Mouse (Mus musculus): ENCODE results near the gene Egln2. TPM values are rescaled to one million over a fixed set of nuclear protein-coding genes. Genes with fewer than 3 reads are reported as not detected.

The Egln2 gene
- 37.2 and 43.2 TPM in 2 replicates for polyA plus RNA-seq (2014; fragmentation: Nextera tagmentation; extraction: Ambion mirVana)

GRCm38 (mm10) chr7:27166614-27167474, at the start of gene Egln2:
Egln2 (minus strand) TSS chr7:27166802.
- H3K36me3 ChIP-seq (ENCODE audit: control insufficient read depth, insufficient read depth, low read length), result peaks cover 5% of the 10 kb centered on the region; the same call in 1 of the 2 replicates
- ATAC-seq (ENCODE audit: low FRiP score) (peak; percentile 91), DNase-seq (ENCODE audit: low spot score) (peak; percentile 95)

DNA sequence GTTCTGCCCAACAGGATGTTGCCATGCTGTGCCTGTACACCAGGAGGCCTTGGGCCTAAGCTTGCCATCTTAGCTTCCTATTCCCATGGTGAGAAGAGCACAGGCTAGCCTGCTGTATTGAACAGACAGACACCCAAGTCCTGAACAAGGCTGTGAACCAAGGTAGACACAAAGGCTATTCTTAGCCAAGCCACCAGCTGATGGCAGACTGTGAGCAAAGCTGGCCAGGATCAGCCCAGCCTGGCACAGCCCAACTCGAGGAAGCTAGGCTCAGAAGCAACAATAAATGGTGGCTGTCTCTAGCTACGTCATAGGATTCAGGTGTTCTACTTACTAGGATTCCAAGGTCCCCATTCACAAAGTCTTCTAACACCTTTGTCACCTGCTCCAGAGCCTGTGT, 46.0 kb upstream of the Egln2 start:
- Histone ChIP-seq H3K4me2 (replicated peaks; ENCODE audit: low read depth, low read length) (no peak overlapping the region), H3K27me3 (ENCODE audit: control insufficient read depth, insufficient read depth, low read length) (no peaks in the 10 kb centered on the region), H3K9ac (ENCODE audit: low read depth, low read length) (no peak overlapping the region), H3K36me3 (ENCODE audit: control insufficient read depth, insufficient read depth, low read length) (peaks cover 6% of the 10 kb centered on the region), H3K27ac (ENCODE audit: low read depth, low read length) (no peak overlapping the region), H3K4me3 (ENCODE audit: low read depth, low read length) (no peak overlapping the region), H3K9me3 (ENCODE audit: control insufficient read depth, low read length) (no peaks in the 10 kb centered on the region), H3K4me1 (replicated peaks; ENCODE audit: control insufficient read depth, insufficient read depth, low read length) (no peaks in the 10 kb centered on the region)
- ATAC-seq (ENCODE audit: low FRiP score) (no peak), DNase-seq (ENCODE audit: low spot score) (no peak)
- 90% methylated on average over 2 of the region's 2 CpGs for WGBS

More at GRCm38 (mm10) chr7:27166614-27167474, at the start of gene Egln2:
- peaks cover 18% of the 10 kb centered on the region for H3K4me1 ChIP-seq (replicated peaks; ENCODE audit: control insufficient read depth, insufficient read depth, low read length)
- WGBS, result 2% methylated on average over 55 of the region's 61 CpGs
- peak within 1 kb of the TSS; percentile 98 for H3K27ac ChIP-seq (ENCODE audit: low read depth, low read length)
- no peaks in the 10 kb centered on the region for H3K27me3 ChIP-seq (ENCODE audit: control insufficient read depth, insufficient read depth, low read length)
- no peaks in the 10 kb centered on the region for H3K9me3 ChIP-seq (ENCODE audit: control insufficient read depth, low read length)
- H3K4me3 ChIP-seq (ENCODE audit: low read depth, low read length), result peak within 1 kb of the TSS; percentile 65
- peak within 1 kb of the TSS; percentile 60 for H3K9ac ChIP-seq (ENCODE audit: low read depth, low read length)
- peak within 1 kb of the TSS; percentile 46 for H3K4me2 ChIP-seq (replicated peaks; ENCODE audit: low read depth, low read length)

GRCm38 (mm10) chr7:27203730-27204449, 37.3 kb upstream of the Egln2 start:
- no peak overlapping the region for H3K27ac ChIP-seq (ENCODE audit: low read depth, low read length)
- H3K4me1 ChIP-seq (replicated peaks; ENCODE audit: control insufficient read depth, insufficient read depth, low read length), result no peaks in the 10 kb centered on the region
- no peak overlapping the region for H3K4me2 ChIP-seq (replicated peaks; ENCODE audit: low read depth, low read length)
- no peak overlapping the region for H3K9ac ChIP-seq (ENCODE audit: low read depth, low read length)
- ATAC-seq (ENCODE audit: low FRiP score), result no peak
- 94% methylated on average over 8 of the region's 8 CpGs for WGBS
- H3K27me3 ChIP-seq (ENCODE audit: control insufficient read depth, insufficient read depth, low read length), result no peaks in the 10 kb centered on the region
- no peaks in the 10 kb centered on the region; the same call in 1 of the 2 replicates for H3K36me3 ChIP-seq (ENCODE audit: control insufficient read depth, insufficient read depth, low read length)
- no peak for DNase-seq (ENCODE audit: low spot score)
- no peak overlapping the region for H3K4me3 ChIP-seq (ENCODE audit: low read depth, low read length)
- no peaks in the 10 kb centered on the region for H3K9me3 ChIP-seq (ENCODE audit: control insufficient read depth, low read length)

- DNase-seq (ENCODE audit: low spot score), result no peak
- no peaks in the 10 kb centered on the region for H3K27me3 ChIP-seq (ENCODE audit: control insufficient read depth, insufficient read depth, low read length)
- no peaks in the 10 kb centered on the region for H3K9me3 ChIP-seq (ENCODE audit: control insufficient read depth, low read length)
- H3K9ac ChIP-seq (ENCODE audit: low read depth, low read length), result no peak overlapping the region
- 92% methylated on average over 8 of the region's 8 CpGs for WGBS
- H3K4me1 ChIP-seq (replicated peaks; ENCODE audit: control insufficient read depth, insufficient read depth, low read length), result no peaks in the 10 kb centered on the region
- ATAC-seq (ENCODE audit: low FRiP score), result no peak
- peaks cover 2% of the 10 kb centered on the region; the same call in 1 of the 2 replicates for H3K36me3 ChIP-seq (ENCODE audit: control insufficient read depth, insufficient read depth, low read length)
- no peak overlapping the region for H3K27ac ChIP-seq (ENCODE audit: low read depth, low read length)
- H3K4me2 ChIP-seq (replicated peaks; ENCODE audit: low read depth, low read length), result no peak overlapping the region
- no peak overlapping the region for H3K4me3 ChIP-seq (ENCODE audit: low read depth, low read length)
Measured at GRCm38 (mm10) chr7:27198779-27199178, 32.2 kb upstream of the Egln2 start.

GRCm38 (mm10) chr7:27198355-27198754, 31.8 kb upstream of the Egln2 start:
- no peak overlapping the region for H3K4me3 ChIP-seq (ENCODE audit: low read depth, low read length)
- H3K36me3 ChIP-seq (ENCODE audit: control insufficient read depth, insufficient read depth, low read length), result peaks cover 5% of the 10 kb centered on the region; the same call in 1 of the 2 replicates
- DNase-seq (ENCODE audit: low spot score) (no peak), ATAC-seq (ENCODE audit: low FRiP score) (no peak)
- no peaks in the 10 kb centered on the region for H3K9me3 ChIP-seq (ENCODE audit: control insufficient read depth, low read length)
- no peaks in the 10 kb centered on the region; the same call in 1 of the 2 replicates for H3K4me1 ChIP-seq (replicated peaks; ENCODE audit: control insufficient read depth, insufficient read depth, low read length)
- H3K4me2 ChIP-seq (replicated peaks; ENCODE audit: low read depth, low read length), result no peak overlapping the region
- no peak overlapping the region for H3K9ac ChIP-seq (ENCODE audit: low read depth, low read length)
- no peaks in the 10 kb centered on the region for H3K27me3 ChIP-seq (ENCODE audit: control insufficient read depth, insufficient read depth, low read length)
- no peak overlapping the region for H3K27ac ChIP-seq (ENCODE audit: low read depth, low read length)

GRCm38 (mm10) chr7:27197634-27198033, 31.0 kb upstream of the Egln2 start:
- Histone ChIP-seq H3K36me3 (ENCODE audit: control insufficient read depth, insufficient read depth, low read length) (peaks cover 5% of the 10 kb centered on the region; the same call in 1 of the 2 replicates), H3K4me1 (replicated peaks; ENCODE audit: control insufficient read depth, insufficient read depth, low read length) (no peaks in the 10 kb centered on the region; the same call in 1 of the 2 replicates), H3K27me3 (ENCODE audit: control insufficient read depth, insufficient read depth, low read length) (no peaks in the 10 kb centered on the region), H3K9ac (ENCODE audit: low read depth, low read length) (no peak overlapping the region), H3K9me3 (ENCODE audit: control insufficient read depth, low read length) (no peaks in the 10 kb centered on the region), H3K4me2 (replicated peaks; ENCODE audit: low read depth, low read length) (no peak overlapping the region), H3K27ac (ENCODE audit: low read depth, low read length) (no peak overlapping the region), H3K4me3 (ENCODE audit: low read depth, low read length) (no peak overlapping the region)
- DNase-seq (ENCODE audit: low spot score) (no peak), ATAC-seq (ENCODE audit: low FRiP score) (no peak)
- 92% methylated on average over 8 of the region's 8 CpGs for WGBS

DNA sequence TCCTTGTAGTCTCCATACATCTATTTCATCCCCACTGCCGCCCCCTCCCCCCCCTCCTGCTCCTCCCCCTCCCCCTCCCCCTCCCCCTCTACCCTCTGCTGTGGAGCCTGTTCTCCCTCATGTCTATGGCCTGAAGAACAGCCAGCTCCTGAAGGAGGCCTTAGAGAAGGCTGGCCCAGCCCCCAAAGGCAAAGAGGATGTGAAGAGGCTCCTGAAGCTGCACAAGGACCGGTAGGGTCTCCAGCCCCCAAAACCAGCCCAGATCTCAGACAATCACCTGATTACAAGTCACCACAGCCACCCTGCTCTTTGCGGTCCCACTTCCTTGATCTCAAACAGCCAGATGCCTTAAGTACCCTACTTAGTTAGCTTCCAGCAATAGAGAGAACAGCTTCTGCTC, 30.5 kb upstream of the Egln2 start:
- no peaks in the 10 kb centered on the region; the same call in 1 of the 2 replicates for H3K4me1 ChIP-seq (replicated peaks; ENCODE audit: control insufficient read depth, insufficient read depth, low read length)
- H3K27me3 ChIP-seq (ENCODE audit: control insufficient read depth, insufficient read depth, low read length), result no peaks in the 10 kb centered on the region
- no peak for ATAC-seq (ENCODE audit: low FRiP score)
- no peak overlapping the region for H3K9ac ChIP-seq (ENCODE audit: low read depth, low read length)
- no peak overlapping the region for H3K27ac ChIP-seq (ENCODE audit: low read depth, low read length)
- no peak overlapping the region for H3K4me3 ChIP-seq (ENCODE audit: low read depth, low read length)
- H3K36me3 ChIP-seq (ENCODE audit: control insufficient read depth, insufficient read depth, low read length), result peaks cover 9% of the 10 kb centered on the region; the same call in 1 of the 2 replicates
- DNase-seq (ENCODE audit: low spot score), result no peak
- no peaks in the 10 kb centered on the region for H3K9me3 ChIP-seq (ENCODE audit: control insufficient read depth, low read length)
- H3K4me2 ChIP-seq (replicated peaks; ENCODE audit: low read depth, low read length), result no peak overlapping the region
- 100% methylated on average over 3 of the region's 3 CpGs for WGBS

DNA sequence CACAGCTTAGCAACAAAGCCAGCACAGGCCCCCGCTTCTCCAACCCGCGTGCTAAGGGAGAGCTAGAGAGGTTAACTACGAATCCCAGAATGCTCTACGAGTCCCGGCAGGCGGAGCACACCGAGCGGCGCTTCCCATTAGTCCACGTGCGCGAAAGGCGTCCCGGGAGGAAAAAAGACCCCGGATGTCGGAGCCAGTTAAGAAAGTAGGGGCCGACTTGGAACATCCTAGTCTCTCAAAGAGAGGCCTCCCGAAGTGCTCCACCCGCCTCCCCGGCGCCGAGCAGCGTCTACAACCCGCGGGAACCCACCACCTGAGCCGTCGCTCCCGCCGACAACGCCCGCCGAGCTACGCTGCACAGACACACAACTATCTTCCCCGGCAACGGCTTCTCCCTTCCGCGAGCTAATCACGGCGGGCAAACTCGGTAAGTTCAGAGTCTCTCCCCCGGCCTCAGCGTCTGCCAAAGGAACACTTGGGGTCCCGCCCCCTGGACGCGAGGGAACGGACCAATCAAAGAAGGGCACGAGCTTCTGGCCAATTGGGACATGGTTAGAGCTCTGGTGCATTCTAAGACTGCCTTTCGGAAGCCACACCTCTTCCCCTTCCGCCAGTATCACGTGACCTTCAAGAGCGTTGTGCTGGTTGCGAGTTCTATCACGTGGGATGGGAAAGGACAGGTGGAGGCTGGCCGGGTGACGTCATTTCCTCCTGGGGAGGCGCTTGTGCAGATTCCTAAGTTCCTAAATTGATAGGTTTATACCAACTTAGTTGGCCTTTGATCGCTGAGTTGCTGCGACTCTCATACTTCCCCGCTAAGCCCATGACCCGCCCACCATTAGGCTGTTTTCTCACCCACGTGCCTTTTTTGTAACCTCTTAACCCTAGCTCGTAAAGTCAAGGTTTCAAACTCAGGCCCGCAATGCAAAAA, 29.3 kb upstream of the Egln2 start, which contains the start of the genes BC024978 and Snrpa:
TSS of gene BC024978 (plus strand) at position 101 of the 931 bp plus-strand sequence.
TSS of gene Snrpa (minus strand) at position 591 of the 931 bp plus-strand sequence.
- Histone ChIP-seq H3K4me3 (ENCODE audit: low read depth, low read length) (peak within 1 kb of the TSS; percentile 88), H3K9me3 (ENCODE audit: control insufficient read depth, low read length) (no peaks in the 10 kb centered on the region), H3K27me3 (ENCODE audit: control insufficient read depth, insufficient read depth, low read length) (no peaks in the 10 kb centered on the region), H3K4me2 (replicated peaks; ENCODE audit: low read depth, low read length) (peak within 1 kb of the TSS; percentile 78), H3K36me3 (ENCODE audit: control insufficient read depth, insufficient read depth, low read length) (peaks cover 19% of the 10 kb centered on the region), H3K27ac (ENCODE audit: low read depth, low read length) (peak within 1 kb of the TSS; percentile 94), H3K9ac (ENCODE audit: low read depth, low read length) (peak within 1 kb of the TSS; percentile 88), H3K4me1 (replicated peaks; ENCODE audit: control insufficient read depth, insufficient read depth, low read length) (no peaks in the 10 kb centered on the region; the same call in 1 of the 2 replicates)
- peak; percentile 95 for DNase-seq (ENCODE audit: low spot score)
- 2% methylated on average over 63 of the region's 64 CpGs for WGBS
- peak; percentile 99 for ATAC-seq (ENCODE audit: low FRiP score)
